Mouse (Mus musculus): ENCODE data around the gene Map6d1. TPM values are rescaled to one million over a fixed set of nuclear protein-coding genes. Genes with fewer than 3 reads are reported as not detected.
A peak's percentile ranks its signal among the peaks of the same experiment; 100 is the strongest.

Map6d1 gene
- polyA plus RNA-seq, 1 experiment, result 0.11 TPM

DNA sequence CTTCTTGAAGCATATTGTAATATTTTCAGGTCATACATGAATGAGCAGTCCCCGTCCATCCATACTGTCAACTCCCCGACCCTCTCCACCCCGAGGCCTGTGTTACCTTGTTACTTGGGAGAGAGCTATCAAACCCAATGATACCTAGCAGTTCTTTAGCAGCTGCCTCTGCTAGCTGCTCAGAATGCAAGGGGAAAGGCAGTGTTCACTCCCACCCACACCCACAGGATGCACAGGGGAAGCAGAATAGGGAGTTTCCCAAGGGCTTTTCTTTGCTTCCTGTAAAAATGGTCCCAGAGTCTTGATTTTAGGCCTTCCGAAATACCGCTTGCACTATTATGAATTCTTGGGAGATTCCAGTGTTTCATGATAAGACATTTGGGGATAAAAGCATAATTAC is 13.0 kb downstream of the Map6d1 start:
- no peak overlapping the region for H3K4me3 ChIP-seq (ENCODE audit: control insufficient read depth, insufficient read depth, low read length)
- H3K36me3 ChIP-seq (ENCODE audit: control insufficient read depth, insufficient read depth, low read length), result peaks cover 42% of the 10 kb centered on the region
- TF ChIP-seq CTCF (IDR thresholded peaks at IDR 0.05; ENCODE audit: borderline replicate concordance, control insufficient read depth, extremely low read depth, insufficient read depth, low read length, poor library complexity) (no peak), POLR2A (IDR thresholded peaks at IDR 0.05; ENCODE audit: control insufficient read depth, extremely low read depth, insufficient read depth, low read length, poor library complexity) (no peak)
- 95% methylated on average over 5 of the region's 5 CpGs for WGBS
- H3K4me1 ChIP-seq (replicated peaks; ENCODE audit: control insufficient read depth, insufficient read depth, low read length), result no peaks in the 10 kb centered on the region
- H3K27ac ChIP-seq (ENCODE audit: control insufficient read depth, insufficient read depth, low read length), result no peak overlapping the region
- no peak for DNase-seq
- H3K27me3 ChIP-seq (ENCODE audit: control insufficient read depth, insufficient read depth, low read length), result no peaks in the 10 kb centered on the region

DNA sequence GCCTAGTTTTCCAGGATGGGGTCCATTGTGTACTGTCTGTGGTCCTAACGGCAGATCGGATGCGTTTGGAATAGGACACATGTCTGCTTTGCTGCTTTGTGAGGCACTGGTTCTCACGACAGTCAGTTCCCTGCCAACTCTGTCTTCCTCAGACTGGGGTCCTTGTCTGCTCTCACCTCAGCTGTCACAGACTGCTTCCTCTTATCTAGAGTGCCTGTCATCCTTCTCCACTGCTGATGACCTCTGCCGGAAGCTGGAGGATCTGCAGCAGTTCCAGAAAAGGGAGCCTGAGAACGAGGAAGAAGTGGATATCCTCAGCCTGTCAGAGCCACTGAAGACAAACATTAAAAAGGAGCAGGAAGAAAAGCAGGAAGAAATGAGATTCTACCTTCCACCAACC is 13.7 kb downstream of the Map6d1 start:
- Histone ChIP-seq H3K4me3 (ENCODE audit: control insufficient read depth, insufficient read depth, low read length) (no peak overlapping the region), H3K27ac (ENCODE audit: control insufficient read depth, insufficient read depth, low read length) (no peak overlapping the region), H3K4me1 (replicated peaks; ENCODE audit: control insufficient read depth, insufficient read depth, low read length) (no peaks in the 10 kb centered on the region), H3K36me3 (ENCODE audit: control insufficient read depth, insufficient read depth, low read length) (peaks cover 49% of the 10 kb centered on the region), H3K27me3 (ENCODE audit: control insufficient read depth, insufficient read depth, low read length) (no peaks in the 10 kb centered on the region)
- no peak for DNase-seq
- WGBS, result 91% methylated on average over 6 of the region's 6 CpGs
- TF ChIP-seq POLR2A (IDR thresholded peaks at IDR 0.05; ENCODE audit: control insufficient read depth, extremely low read depth, insufficient read depth, low read length, poor library complexity) (no peak), CTCF (IDR thresholded peaks at IDR 0.05; ENCODE audit: borderline replicate concordance, control insufficient read depth, extremely low read depth, insufficient read depth, low read length, poor library complexity) (no peak)

DNA sequence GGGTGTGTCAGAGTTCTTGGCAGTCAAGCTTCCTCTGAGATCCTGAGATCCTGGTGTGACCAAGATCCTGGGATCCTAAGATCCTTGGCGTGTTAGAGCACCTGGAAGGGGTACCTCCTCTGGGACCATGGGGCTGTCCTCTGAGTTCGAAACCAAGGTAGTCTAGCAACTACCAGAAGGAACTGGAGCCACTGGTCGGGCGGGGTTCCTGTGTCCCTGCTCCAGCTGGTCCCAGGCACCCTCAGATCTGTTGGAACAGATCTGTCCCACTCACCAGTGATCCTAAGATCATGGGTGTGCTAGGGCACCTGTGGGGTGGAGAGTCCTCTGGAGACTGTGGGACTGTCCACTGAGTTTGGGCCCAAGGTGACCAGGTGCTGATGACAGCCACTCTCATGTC is 14.5 kb downstream of the Map6d1 start:
- WGBS, result 96% methylated on average over 4 of the region's 4 CpGs
- no peak for TF ChIP-seq POLR2A (IDR thresholded peaks at IDR 0.05; ENCODE audit: control insufficient read depth, extremely low read depth, insufficient read depth, low read length, poor library complexity)
- TF ChIP-seq CTCF (IDR thresholded peaks at IDR 0.05; ENCODE audit: borderline replicate concordance, control insufficient read depth, extremely low read depth, insufficient read depth, low read length, poor library complexity), result no peak
- Histone ChIP-seq H3K27ac (ENCODE audit: control insufficient read depth, insufficient read depth, low read length) (no peak overlapping the region), H3K36me3 (ENCODE audit: control insufficient read depth, insufficient read depth, low read length) (peaks cover 55% of the 10 kb centered on the region), H3K4me1 (replicated peaks; ENCODE audit: control insufficient read depth, insufficient read depth, low read length) (no peaks in the 10 kb centered on the region), H3K27me3 (ENCODE audit: control insufficient read depth, insufficient read depth, low read length) (no peaks in the 10 kb centered on the region), H3K4me3 (ENCODE audit: control insufficient read depth, insufficient read depth, low read length) (no peak overlapping the region)
- no peak for DNase-seq

DNA sequence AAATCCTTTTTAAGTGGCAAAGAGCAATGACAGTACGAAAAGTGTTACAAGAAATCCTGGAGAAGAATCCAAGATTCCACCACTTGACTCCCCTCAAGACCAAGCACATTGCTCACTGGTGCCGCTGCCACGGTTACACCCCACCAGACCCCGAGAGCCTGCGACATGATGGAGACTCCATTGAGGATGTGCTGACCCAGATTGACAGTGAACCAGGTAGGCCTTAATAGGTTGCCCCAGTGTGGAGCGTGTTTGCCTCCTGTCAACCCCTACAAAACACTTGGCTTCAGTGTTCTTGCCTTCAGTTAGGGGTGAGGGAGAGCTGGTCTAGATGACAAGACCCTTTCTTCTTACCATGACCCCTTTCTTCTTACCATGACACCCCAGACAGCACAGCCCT is 18.4 kb downstream of the Map6d1 start:
- DNase-seq, result no peak
- TF ChIP-seq CTCF (IDR thresholded peaks at IDR 0.05; ENCODE audit: borderline replicate concordance, control insufficient read depth, extremely low read depth, insufficient read depth, low read length, poor library complexity), result no peak
- TF ChIP-seq POLR2A (IDR thresholded peaks at IDR 0.05; ENCODE audit: control insufficient read depth, extremely low read depth, insufficient read depth, low read length, poor library complexity), result no peak
- H3K27ac ChIP-seq (ENCODE audit: control insufficient read depth, insufficient read depth, low read length), result no peak overlapping the region
- WGBS, result 99% methylated on average over 6 of the region's 6 CpGs
- H3K27me3 ChIP-seq (ENCODE audit: control insufficient read depth, insufficient read depth, low read length), result no peaks in the 10 kb centered on the region
- peaks cover 58% of the 10 kb centered on the region for H3K36me3 ChIP-seq (ENCODE audit: control insufficient read depth, insufficient read depth, low read length)
- no peak overlapping the region for H3K4me3 ChIP-seq (ENCODE audit: control insufficient read depth, insufficient read depth, low read length)
- H3K4me1 ChIP-seq (replicated peaks; ENCODE audit: control insufficient read depth, insufficient read depth, low read length), result no peaks in the 10 kb centered on the region

DNA sequence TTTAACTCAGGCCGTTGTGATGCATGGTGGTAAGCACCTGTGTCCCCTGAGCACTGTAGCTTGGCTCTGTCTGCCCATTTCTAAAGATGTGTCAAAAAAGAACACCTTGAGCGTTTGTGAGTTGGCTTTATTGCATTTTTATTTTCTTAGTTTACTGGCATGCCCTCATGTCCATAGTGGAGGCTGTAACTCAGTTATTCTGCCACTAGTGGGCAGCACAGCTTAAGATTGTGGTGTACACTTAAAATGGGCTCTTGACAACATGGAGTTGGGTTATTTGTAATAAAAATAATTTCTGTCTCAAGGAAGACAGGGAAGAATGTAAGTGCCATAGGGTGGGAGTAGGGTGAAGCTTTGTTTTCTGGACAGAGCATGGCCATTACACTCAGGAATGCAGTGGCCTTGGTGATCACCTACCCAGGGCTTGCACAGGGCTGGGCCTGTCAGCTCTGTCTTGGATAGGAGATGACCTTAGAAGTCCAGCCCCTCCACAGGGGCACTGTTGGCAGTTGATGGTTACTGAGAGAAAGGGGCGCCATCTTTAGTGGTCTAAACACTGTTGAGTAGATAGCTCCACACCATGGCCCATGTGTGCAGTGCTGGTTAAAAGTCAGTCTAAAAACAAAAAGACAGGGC is 27.4 kb downstream of the Map6d1 start:
- H3K27me3 ChIP-seq (ENCODE audit: control insufficient read depth, insufficient read depth, low read length), result no peaks in the 10 kb centered on the region
- H3K27ac ChIP-seq (ENCODE audit: control insufficient read depth, insufficient read depth, low read length), result no peak overlapping the region
- no peak for TF ChIP-seq POLR2A (IDR thresholded peaks at IDR 0.05; ENCODE audit: control insufficient read depth, extremely low read depth, insufficient read depth, low read length, poor library complexity)
- TF ChIP-seq CTCF (IDR thresholded peaks at IDR 0.05; ENCODE audit: borderline replicate concordance, control insufficient read depth, extremely low read depth, insufficient read depth, low read length, poor library complexity), result no peak
- 88% methylated on average over 3 of the region's 3 CpGs for WGBS
- H3K36me3 ChIP-seq (ENCODE audit: control insufficient read depth, insufficient read depth, low read length), result peaks cover 46% of the 10 kb centered on the region
- no peak overlapping the region for H3K4me3 ChIP-seq (ENCODE audit: control insufficient read depth, insufficient read depth, low read length)
- H3K4me1 ChIP-seq (replicated peaks; ENCODE audit: control insufficient read depth, insufficient read depth, low read length), result no peaks in the 10 kb centered on the region
- peak; percentile 46 for DNase-seq

DNA sequence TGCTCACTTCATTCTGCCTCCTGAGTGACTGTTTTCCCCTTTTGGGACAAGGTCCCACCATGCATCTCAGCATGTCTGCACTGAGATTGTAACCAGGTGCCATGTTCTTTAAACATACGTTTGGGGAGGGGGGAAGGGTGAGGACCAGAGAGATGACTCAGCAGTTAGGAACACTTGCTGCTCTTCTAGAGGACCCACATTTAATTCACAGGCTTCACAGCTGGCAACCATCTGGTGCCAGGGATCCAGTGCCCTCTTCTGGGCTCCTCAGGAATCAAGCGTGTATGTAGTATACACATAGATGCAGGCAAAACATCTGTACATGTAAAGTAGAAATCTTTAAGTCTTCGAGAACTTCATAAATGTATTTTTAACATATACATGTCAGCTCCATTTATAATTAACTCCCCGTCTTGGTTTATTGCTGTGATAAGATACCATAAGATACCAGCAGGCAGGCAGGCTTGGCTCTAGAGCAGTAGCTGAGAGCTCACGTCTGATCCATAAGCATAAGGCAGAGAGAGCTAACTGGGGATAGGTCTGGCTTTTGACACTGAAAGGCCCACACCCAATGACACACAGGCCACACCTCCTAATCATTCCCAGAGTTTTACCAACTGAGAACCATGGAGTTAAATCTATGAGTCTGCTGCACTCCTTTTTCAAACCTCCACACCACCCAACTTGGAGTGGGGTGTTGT is 41.5 kb downstream of the Map6d1 start:
- DNase-seq, result no peak
- H3K4me3 ChIP-seq (ENCODE audit: control insufficient read depth, insufficient read depth, low read length), result no peak overlapping the region
- no peak for TF ChIP-seq CTCF (IDR thresholded peaks at IDR 0.05; ENCODE audit: borderline replicate concordance, control insufficient read depth, extremely low read depth, insufficient read depth, low read length, poor library complexity)
- no peak for TF ChIP-seq POLR2A (IDR thresholded peaks at IDR 0.05; ENCODE audit: control insufficient read depth, extremely low read depth, insufficient read depth, low read length, poor library complexity)
- no peaks in the 10 kb centered on the region for H3K4me1 ChIP-seq (replicated peaks; ENCODE audit: control insufficient read depth, insufficient read depth, low read length)
- peaks cover 7% of the 10 kb centered on the region for H3K36me3 ChIP-seq (ENCODE audit: control insufficient read depth, insufficient read depth, low read length)
- H3K27me3 ChIP-seq (ENCODE audit: control insufficient read depth, insufficient read depth, low read length), result no peaks in the 10 kb centered on the region
- no peak overlapping the region for H3K27ac ChIP-seq (ENCODE audit: control insufficient read depth, insufficient read depth, low read length)
- 91% methylated on average over 5 of the region's 5 CpGs for WGBS
